Mouse (Mus musculus): Measurements from ENCODE around the gene Sult3a2.
"Not testable (repeated sequence)": the region's sequence is repeated elsewhere in the genome, so short reads cannot be mapped to it uniquely, and the experiment has no call there.

Gene Sult3a2

GRCm38 (mm10) chr10:33786604-33787003 lies at the start of gene Sult3a2:
Sult3a2 (minus strand) TSS chr10:33786704.
- DNase-seq (ENCODE audit: low read depth, low spot score): no peak

- DNase-seq (ENCODE audit: low read depth, low spot score): no peak
Observed at GRCm38 (mm10) chr10:33820892-33821291, 34.4 kb upstream of the Sult3a2 start.

GRCm38 (mm10) chr10:33816923-33817322 lies 30.4 kb upstream of the Sult3a2 start:
- DNase-seq (ENCODE audit: low read depth, low spot score): no peak

- DNase-seq (ENCODE audit: low read depth, low spot score): no peak
Observed at GRCm38 (mm10) chr10:33814266-33814665, 27.8 kb upstream of the Sult3a2 start.

- DNase-seq (ENCODE audit: low read depth, low spot score): no peak
Observed at GRCm38 (mm10) chr10:33811807-33812206, 25.3 kb upstream of the Sult3a2 start.

- DNase-seq (ENCODE audit: low read depth, low spot score): not testable (repeated sequence)
Observed at GRCm38 (mm10) chr10:33797221-33797949, 10.9 kb upstream of the Sult3a2 start.

- not testable (repeated sequence) for DNase-seq (ENCODE audit: low read depth, low spot score)
Observed at GRCm38 (mm10) chr10:33796269-33796915, 9.9 kb upstream of the Sult3a2 start.

GRCm38 (mm10) chr10:33792166-33792565 lies 5.7 kb upstream of the Sult3a2 start:
- DNase-seq (ENCODE audit: low read depth, low spot score): not testable (repeated sequence)

GRCm38 (mm10) chr10:33787541-33787940 lies 1.0 kb upstream of the Sult3a2 start:
- DNase-seq (ENCODE audit: low read depth, low spot score): no peak

GRCm38 (mm10) chr10:33735251-33735650 lies 51.3 kb downstream of the Sult3a2 start:
- not testable (repeated sequence) for DNase-seq (ENCODE audit: low read depth, low spot score)

GRCm38 (mm10) chr10:33733241-33733640 lies 53.3 kb downstream of the Sult3a2 start:
- no peak for DNase-seq (ENCODE audit: low read depth, low spot score)

GRCm38 (mm10) chr10:33732409-33733185 lies 53.9 kb downstream of the Sult3a2 start:
- DNase-seq (ENCODE audit: low read depth, low spot score): no peak

GRCm38 (mm10) chr10:33723764-33724163 lies 62.7 kb downstream of the Sult3a2 start:
- DNase-seq (ENCODE audit: low read depth, low spot score): no peak

- no peak for DNase-seq (ENCODE audit: low read depth, low spot score)
Observed at GRCm38 (mm10) chr10:33721827-33722438, 64.6 kb downstream of the Sult3a2 start.

Measured in c-Kit-negative CD71-positive TER-119-positive erythroid progenitor cells, embryonic 14.5 days (primary cell).